Mouse (Mus musculus) heart, adult 9 months (tissue): ENCODE measurements around the gene Hoxa2.

Experiments
- DNase-seq, 2 experiments: peaks; one replicate each; pipeline ENCODE4 v3.0.0; 2022; ENCODE audit warnings: low spot score in 2 of 2

Gene Hoxa2

GRCm38 (mm10) chr6:52164051-52164625, 493 bp downstream of the Hoxa2 start:
- DNase-seq = no peak

- no peak for DNase-seq
Measured at GRCm38 (mm10) chr6:52163366-52164031, 1.1 kb downstream of the Hoxa2 start.

GRCm38 (mm10) chr6:52162611-52163365, 1.8 kb downstream of the Hoxa2 start:
- no peak for DNase-seq

- DNase-seq = no peak
Measured at GRCm38 (mm10) chr6:52162093-52162380, 2.6 kb downstream of the Hoxa2 start.

- no peak for DNase-seq
Measured at GRCm38 (mm10) chr6:52161336-52162092, 3.1 kb downstream of the Hoxa2 start.

GRCm38 (mm10) chr6:52160511-52161335, 3.9 kb downstream of the Hoxa2 start:
- no peak for DNase-seq

GRCm38 (mm10) chr6:52159979-52160378, 4.7 kb downstream of the Hoxa2 start:
- DNase-seq = peak in 1 of 2 experiments; percentile 32

- DNase-seq = no peak
Measured at GRCm38 (mm10) chr6:52159164-52159761, 5.4 kb downstream of the Hoxa2 start.

GRCm38 (mm10) chr6:52158276-52159051, 6.2 kb downstream of the Hoxa2 start, which contains the start of gene Hoxa1:
Hoxa1 (minus strand) TSS chr6:52158317.
- peak; percentile 63 to 77 for DNase-seq

GRCm38 (mm10) chr6:52157466-52158275, 7.0 kb downstream of the Hoxa2 start:
- DNase-seq = no peak

GRCm38 (mm10) chr6:52156551-52157200, 8.0 kb downstream of the Hoxa2 start:
- no peak for DNase-seq

- DNase-seq = no peak
Measured at GRCm38 (mm10) chr6:52155471-52155870, 9.2 kb downstream of the Hoxa2 start.

GRCm38 (mm10) chr6:52154044-52154443, 10.6 kb downstream of the Hoxa2 start:
- no peak for DNase-seq

GRCm38 (mm10) chr6:52153270-52153669, 11.4 kb downstream of the Hoxa2 start:
- no peak for DNase-seq

- no peak for DNase-seq
Measured at GRCm38 (mm10) chr6:52152226-52153193, 12.1 kb downstream of the Hoxa2 start.

- no peak for DNase-seq
Measured at GRCm38 (mm10) chr6:52151571-52151970, 13.1 kb downstream of the Hoxa2 start.

- no peak for DNase-seq
Measured at GRCm38 (mm10) chr6:52150401-52150966, 14.1 kb downstream of the Hoxa2 start.
